Mouse (Mus musculus) frontal cortex, postnatal 36 days (tissue): ENCODE data around the gene Emx2.

Experiments
- DNase-seq, 2 experiments: peaks; one replicate each; pipeline ENCODE4 v3.0.0; 2022; ENCODE audit warnings: low spot score in 2 of 2

The Emx2 gene

DNA sequence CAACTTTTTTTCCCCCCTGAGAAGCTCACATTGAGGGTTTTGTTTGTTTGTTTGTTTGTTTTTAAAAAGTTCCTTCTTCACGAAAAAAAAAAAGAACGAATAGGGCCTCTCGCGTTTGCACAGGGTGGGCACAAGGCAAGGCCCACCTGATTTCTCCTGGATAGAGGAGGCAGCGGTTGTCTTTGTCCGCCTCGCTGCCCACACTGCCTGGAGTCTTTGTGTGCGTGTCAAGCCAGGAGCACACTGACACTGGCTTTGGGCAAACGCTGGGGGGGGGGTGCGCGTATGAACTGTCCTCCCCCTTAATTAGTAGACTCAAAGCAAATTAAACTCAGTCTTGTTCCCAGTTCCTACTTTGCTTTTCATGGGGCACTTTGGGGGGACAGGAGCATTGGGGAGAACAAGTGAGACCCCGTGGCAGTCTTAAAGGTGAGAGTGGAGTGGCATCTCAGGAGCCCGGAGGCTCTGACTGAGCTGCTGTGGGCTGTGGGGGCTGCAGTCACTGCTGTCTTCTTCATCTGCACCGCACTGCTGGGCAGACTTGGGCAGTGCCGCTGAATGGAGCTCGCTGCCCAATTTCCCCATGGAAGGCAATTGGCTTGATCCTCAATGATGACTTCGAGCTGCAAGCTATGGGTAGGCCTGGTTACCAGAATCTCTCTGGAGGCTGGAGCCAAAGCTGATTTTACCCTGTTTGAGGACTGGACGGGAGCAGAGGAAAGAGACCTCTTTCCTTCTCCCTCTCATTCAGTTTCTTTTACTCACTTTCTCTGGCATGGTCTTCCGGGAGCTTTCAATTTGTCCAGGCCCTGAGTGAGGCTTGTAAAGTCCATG lies 4.5 kb downstream of the Emx2 start:
- no peak for DNase-seq

DNA sequence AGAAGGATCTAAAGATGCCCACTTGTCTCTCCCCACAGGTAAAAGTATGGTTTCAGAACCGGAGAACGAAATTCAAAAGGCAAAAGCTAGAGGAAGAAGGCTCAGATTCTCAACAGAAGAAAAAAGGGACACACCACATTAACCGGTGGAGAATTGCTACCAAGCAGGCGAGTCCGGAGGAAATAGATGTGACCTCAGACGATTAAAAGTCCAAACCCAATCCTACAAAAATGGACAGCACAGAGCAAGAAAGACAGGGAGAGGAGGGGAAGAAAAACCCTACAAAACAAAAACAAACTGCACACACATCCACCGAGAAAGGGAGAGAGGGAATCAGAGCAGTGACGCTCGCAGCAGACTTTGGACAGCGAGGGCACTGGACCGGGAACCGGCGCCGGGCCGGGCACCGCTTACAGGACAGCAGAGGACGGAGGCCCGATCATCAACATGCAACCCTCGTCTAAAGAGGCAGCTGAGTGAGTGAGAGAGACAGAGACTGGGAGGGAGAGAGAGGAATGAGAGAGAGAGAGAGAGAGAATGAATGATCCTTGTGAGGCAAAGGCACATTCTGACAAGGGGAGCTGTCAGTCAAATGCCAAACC lies 5.8 kb downstream of the Emx2 start:
- DNase-seq: no peak

DNA sequence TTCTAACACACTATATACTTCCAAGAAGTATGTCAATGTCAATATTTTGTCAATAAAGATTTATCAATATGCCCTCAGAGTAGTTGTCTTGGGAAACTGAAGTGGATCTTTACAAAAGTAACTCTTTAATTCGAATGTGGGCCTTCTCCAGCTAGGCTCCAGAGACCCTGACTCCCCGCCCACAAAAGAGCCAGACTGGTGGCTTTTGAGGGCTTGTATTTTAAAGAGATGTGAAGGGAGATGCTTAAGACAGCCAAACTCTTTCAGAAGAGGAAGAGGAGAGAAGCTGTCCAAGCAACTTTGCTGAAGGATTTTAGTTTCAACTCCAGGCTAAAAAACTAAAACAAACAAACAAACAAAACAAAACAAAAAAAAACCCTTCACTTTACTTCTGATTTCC lies 7.1 kb downstream of the Emx2 start:
- DNase-seq: no peak

DNA sequence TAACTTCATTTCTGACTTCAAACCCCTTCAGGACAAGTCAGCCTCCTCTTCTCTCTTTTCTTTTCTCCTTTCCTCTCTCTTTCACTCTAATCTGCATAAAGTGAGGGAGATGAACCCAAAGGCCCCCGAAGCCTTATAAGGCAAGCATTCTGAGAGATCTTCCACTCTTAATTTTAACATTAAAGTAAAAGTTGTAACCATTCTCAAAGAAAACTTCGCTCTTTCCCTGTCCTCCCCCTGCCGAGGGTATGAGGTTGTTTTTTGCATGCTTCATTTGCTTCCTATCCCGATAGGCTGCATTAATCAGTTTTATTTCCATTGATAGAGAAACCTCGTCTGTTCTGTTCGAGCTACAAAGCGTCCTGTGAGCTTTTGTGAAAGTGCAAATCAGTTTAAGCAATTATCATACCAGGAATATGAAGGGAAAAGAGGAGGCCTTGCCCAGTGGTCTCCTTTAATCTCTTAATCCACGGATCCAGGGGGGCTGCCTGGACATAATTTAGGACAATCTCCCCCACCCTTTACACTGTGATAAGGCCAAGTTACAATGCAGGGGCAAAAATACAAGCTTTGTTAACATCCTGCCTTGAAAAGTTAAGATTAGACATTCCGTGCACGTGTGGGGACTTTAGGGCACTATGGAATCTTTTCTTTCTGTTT lies 7.7 kb downstream of the Emx2 start:
- DNase-seq: no peak

DNA sequence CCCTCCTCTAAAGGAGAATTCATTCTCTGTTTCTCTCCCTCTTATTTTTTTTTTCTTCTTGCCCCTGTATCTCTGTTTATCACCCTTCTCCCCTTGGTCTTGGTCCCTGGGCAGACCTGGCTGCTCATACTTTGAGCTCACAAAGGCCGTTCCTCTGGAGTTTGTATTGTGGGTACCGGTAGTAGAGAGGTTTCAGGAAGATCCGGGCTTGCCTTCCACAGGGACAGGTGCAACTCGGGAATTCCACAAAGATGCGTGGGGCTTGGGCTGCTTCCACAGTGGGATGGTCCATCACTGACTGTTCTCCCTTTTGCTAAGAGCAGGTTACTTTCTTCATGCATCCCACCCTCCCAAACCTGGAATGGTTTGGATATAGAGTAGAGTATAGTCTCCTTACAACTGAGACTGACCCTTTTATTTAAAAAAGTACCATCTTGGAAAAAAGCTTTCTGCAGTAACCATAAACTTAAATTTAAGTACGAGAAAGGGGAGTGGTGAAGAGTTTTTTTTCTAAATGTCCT lies 8.3 kb downstream of the Emx2 start:
- no peak for DNase-seq

DNA sequence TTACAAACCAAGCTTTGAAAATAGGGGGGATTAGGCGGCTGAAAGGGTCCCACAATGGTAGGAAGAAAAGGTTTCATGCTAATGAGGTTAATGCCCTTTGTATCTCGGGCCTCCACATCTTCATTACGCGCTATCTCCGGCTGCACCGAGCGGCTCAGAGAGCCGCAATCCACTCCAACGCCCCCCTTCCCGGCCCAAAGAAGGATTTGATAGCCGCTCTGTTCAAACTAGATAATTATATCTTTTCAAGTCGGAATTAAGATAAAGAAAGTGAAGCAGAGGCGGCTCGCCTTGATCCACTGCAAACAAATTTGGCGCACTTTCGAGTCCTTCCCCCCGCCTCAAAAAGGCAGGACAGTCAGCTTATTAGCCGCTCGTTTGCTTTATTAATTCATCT lies 8.8 kb downstream of the Emx2 start:
- no peak for DNase-seq

DNA sequence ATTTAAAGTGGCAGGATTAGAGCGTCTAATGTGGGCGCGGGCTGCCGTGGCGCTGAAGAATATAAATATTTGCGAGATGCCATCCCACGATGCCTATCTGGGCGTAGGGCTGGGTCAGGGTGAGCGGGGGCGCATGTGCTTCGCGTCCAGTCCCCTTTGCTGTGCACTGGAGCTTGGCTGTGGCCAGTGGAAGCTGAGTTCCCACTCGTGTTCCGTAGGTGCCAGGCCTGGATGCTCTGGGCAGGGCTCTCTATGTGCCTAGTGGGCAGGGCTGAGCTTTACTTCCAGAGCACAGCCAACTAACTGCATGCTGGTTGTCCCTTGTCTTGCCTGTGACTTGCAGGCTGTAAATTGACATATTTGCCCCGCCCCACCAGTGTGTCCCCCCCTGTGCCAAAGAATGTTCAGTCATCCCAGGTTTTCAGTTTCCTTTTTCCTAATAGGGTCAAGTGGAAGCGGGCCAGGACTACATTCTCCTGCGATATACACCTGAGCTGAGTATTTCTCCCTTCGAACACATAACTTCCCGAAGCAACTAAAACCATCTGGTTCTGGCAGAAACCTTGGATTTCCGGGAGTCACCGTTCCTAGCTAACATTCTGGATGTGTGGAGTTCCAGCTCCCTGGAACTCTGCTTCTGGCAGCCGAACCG lies 9.4 kb downstream of the Emx2 start:
- no peak for DNase-seq

DNA sequence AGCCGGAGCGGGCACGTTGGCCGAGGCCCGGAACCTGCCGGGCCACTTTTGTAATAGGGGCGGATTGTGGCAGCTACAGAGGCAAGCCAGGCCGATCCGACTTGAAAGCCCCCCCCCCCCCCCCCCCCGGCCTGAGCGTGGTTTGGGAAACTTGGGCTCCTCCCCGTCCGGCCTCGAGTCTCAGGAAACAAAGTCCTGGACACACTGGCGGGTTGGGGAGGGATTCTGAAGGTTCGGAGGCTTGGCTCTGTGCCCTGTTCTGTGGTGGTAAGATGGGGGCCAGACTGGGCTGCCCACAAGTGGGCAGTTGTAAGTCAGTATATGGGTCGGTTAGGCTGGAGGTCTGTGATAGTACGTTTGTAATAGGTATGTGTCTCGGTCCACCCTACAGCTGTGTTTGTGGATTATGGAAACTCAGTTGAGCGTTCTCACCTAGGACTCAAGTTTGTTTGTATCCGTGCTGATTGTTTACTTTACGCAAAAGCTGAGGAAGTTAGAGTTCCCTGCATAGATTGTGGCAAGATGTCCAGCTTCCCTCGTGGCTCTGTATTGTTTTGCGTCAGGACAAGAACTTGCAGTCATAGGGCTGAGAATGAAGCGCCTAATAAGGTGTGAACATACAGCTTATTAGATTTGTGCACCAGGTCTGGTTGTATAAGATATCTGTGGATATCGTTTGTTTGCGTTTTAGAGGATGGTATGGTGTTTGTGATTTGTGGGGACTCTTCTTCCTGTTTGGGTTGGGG lies 10.1 kb downstream of the Emx2 start:
- DNase-seq: no peak

DNA sequence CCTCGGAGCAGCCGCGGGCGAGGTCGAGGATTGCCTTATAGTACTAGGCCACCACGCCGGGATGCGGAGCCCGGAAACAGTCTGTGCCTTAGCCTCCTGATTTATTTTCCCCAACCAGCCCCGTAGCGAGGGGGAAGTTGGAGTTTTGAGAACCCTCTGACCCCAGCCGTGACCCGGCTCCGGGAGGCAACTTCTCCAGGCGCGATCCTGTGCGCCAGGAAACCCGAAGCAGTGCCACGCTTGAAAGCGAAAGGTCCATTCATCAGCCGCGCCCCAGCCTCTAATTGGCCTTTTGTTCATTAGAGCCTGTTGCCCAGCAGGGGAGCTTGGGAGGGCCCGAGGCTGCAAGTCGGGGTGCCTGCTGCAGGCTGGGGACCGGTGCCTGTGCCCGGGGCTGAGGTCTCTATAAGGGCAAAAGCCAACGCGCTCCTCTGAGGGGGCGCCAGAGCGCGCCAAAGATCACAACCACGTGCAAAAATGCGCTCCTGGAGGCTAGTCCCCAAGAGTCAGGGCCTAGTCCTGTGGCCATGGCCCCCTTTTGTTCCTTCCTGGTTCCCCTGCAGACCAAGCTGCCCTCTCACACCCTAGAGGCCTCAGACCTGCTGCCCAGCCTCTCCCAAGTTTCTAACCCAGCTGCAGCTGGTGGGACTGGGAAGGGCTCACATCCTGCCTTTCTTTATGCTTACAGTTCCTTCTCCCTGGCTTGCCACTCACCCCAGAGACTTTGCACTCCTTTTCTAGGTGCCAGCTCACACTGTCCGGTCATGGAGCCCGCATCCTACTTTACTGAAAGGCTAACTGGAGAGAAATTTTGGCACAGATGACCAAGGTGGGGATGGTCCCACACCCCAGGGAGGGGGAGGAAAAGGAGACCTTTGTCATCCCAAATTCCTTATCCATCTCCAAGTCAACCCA lies 11.1 kb downstream of the Emx2 start:
- no peak for DNase-seq

DNA sequence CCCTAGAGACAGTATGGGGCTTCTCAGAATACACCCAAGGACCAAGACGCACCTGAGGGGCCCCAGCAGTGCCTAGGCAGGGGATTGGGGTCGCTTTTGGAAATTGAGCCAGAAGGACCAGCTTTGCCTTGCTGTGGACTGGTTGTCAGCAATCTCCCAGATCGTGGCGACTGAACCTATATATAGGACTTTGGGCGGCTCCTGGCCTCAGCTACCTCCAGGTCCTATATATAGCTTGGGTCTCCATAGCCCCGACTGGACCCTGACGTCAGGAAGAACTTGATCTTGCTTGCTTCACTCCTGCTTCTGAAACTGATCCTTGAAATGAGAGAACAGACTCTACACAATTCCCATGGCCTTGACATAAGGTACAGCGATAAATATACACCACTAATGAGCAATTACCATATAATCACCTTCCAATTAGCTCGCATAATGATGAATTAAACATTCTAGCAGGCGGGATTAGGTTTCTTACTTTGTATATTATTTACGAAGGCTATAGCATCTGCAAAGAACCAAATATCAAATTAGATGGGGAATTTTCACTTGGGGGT lies 12.0 kb downstream of the Emx2 start:
- DNase-seq: no peak

DNA sequence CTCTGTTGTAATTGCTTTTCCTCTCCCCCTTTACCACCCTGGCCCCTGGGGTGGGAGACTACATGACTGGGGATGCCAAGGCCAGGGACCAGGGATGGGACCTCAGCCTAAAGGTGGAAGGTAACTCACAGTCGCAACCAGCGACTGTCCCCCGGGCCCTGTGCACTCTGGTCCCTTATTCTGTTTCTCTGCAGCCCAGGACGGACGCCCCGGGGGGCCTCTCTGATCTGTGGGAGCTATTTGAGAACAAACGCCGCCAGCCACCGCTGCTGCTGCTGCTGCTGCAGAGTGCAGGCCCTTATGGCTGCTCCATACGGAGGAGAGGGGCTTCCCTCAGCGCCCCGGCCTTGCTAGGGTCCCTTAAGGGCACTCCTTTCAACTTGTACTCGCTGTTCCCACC lies 12.7 kb downstream of the Emx2 start:
- no peak for DNase-seq

DNA sequence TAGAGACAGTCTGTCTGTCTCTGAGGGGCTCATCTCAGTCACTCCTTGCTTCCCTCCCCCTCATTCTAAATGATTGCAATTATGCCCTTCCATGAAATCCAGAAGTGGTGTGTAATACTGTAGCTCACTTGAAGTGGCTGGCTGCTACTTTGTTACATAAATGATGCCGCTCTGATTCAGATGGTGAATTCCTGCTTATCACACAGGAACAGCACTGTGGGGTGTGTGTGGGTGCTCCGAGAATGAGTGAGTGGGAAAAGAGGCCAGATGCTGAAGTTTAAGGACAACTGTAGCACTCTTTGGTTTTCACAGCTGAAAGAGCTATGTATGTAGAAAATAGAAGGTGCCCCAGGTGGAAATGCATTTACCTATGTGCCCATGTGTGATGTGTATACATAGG lies 14.7 kb downstream of the Emx2 start:
- DNase-seq: no peak

DNA sequence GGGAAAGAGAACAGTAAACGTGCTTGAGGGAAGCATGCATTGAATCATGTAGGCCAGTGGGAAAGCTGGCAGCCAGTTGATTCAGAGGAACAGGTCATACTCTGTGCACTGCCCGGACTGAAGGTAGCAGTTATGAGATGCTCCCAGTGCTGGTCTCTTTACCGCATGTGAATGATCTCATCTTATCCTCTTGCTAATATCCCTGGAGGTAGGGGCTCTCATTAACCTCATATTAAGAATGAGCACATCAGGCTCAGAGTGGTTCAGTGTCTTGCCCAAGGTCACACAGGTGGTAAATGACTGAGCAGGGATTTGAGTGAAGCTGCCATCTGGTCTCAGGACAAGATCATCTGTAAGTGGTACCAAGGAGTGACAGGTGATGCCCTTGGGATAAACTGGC lies 21.7 kb downstream of the Emx2 start:
- no peak for DNase-seq

DNA sequence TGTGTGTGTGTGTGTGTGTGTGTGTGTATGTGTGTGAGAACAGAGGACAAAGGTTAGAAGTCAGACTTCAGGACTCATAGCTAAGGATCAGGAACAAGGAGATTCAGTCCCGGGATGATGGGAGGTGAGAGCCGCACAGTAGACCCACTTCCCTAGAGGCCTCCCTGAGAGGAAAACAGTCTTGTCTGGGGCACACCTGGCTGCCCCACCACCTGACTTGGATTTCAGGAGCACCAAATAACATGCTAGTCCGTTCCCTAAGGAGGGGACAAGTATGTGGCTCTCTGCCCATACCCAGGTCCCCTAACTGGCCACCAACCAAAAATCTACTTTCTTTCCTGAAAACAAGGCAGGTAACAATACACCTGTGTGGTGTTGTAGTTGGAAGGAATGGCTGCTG lies 22.4 kb downstream of the Emx2 start:
- no peak for DNase-seq

DNA sequence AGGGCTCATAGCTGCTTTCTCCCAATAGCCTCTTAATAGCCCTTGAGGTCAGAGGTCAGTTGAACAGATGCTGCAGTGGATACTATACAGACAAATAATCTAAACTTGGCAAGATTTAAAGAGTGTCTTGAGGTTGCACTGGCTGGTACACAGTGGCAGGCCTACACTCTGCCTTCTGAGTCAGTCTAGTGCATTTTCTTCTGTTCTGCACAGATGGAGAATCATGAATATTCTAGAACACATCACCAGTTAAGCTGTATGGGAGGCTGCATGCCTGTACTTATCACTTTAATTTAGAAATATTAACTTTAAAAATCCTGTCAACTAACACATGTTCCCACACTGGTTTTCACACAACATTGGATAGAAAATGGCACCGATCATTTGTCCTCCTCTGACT lies 34.1 kb downstream of the Emx2 start:
- peak in 1 of 2 experiments; percentile 14 for DNase-seq

DNA sequence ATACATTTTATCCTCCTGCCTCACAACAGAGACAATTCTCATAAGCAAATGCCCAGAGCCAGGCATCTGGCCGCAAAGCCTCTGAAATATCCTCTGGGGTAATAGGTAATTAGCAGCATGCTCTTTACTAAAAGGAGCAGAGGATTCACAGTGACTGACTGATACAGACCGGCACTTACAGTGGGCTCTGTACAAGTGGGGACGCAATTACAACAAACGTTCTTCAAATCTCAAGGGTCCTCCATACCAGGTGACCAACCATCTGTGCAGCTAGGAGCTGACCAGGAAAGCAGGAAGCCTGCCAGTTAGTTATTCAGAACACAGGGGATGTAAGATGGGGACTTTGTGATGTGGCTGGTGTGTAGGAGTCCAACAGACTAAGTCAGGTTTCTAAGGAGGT lies 38.7 kb downstream of the Emx2 start:
- no peak for DNase-seq

DNA sequence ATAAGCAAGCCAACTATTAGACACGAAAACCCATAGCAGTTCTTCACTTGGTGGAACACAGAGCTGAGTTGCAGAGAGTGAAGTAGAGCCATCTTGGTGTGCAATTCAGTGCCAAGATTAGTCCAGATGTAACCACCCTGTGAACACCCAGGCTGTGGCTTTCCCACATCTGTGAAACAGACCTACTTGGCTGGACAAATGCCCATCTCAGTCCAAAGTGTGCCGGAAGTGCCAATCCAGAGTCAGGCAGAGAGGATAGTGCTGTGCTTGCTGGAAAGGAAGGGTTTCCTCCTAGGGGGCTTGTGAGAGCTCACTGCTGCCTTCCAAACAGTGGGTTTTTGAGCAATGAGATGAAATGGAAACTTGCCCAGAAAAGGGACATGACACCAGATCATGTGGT lies 50.7 kb downstream of the Emx2 start:
- no peak for DNase-seq

DNA sequence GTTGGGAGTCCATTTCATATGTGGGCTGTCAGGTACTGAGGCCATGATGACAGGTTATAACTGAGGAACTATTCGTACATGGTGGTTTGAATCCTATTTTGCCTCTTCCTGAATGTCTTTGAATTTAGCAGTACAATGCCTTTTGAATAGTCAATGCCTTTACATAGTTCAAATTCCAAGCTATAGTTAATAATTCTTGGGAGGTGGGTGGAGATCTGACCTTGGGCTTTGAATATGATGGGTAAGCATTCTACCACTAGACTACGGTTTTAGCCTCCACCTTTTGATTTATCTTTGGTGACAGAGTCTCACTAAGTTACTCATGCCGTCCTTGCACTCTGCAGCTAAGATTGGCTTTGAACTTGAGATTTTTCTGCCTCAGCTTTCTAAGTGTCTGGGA lies 55.0 kb downstream of the Emx2 start:
- no peak for DNase-seq
